Mouse (Mus musculus) heart, embryonic 15.5 days (tissue): ENCODE results near the gene Exosc8. TPM values are rescaled to one million over a fixed set of nuclear protein-coding genes. Genes with fewer than 3 reads are reported as not detected.

ENCODE experiments used
- ATAC-seq: fragments of 200-750 bp; cut with Nextera tagmentation; replicated peaks from 2 replicates; pipeline ENCODE4 v1.8.0; 2017; ENCODE audit warnings: low read depth, moderate TSS enrichment; ENCODE audit not compliant: insufficient number of reproducible peaks, insufficient read depth, low FRiP score
- H3K27ac ChIP-seq: fragments of 300-500 bp; sonication (generic); 2 replicates; pipeline ENCODE4 v1.5.1; 2015; ENCODE audit warnings: mild to moderate bottlenecking, inconsistent platforms
- H3K27me3 ChIP-seq: fragments of 300-500 bp; sonication (generic); 2 replicates; pipeline ENCODE4 v1.6.1; 2015; ENCODE audit warnings: inconsistent platforms
- H3K36me3 ChIP-seq: fragments of 300-500 bp; sonication (generic); 2 replicates; pipeline ENCODE4 v1.6.1; 2015; ENCODE audit warnings: mild to moderate bottlenecking, inconsistent platforms
- H3K4me1 ChIP-seq: fragments of 300-500 bp; sonication (generic); replicated peaks from 2 replicates; pipeline ENCODE4 v1.6.1; 2015; ENCODE audit warnings: inconsistent platforms
- H3K4me2 ChIP-seq: fragments of 300-500 bp; sonication (generic); 2 replicates; pipeline ENCODE4 v1.6.1; 2015; ENCODE audit warnings: inconsistent platforms, mild to moderate bottlenecking, moderate library complexity
- H3K4me3 ChIP-seq: fragments of 300-500 bp; sonication (generic); 2 replicates; pipeline ENCODE4 v1.5.1; 2015; ENCODE audit warnings: mild to moderate bottlenecking, inconsistent platforms
- H3K9ac ChIP-seq: fragments of 300-500 bp; sonication (generic); 2 replicates; pipeline ENCODE4 v1.6.1; 2015; ENCODE audit warnings: mild to moderate bottlenecking, inconsistent platforms
- H3K9me3 ChIP-seq: fragments of 300-500 bp; sonication (generic); replicated peaks from 2 replicates; pipeline ENCODE4 v1.6.1; 2016; ENCODE audit warnings: inconsistent platforms
- whole genome bisulfite sequencing: fragments of 180-500 bp; shearing (Covaris S2); methylation state at CpG from one replicate; pipeline ENCODE4 v1.1.7; 2015; ENCODE audit warnings: mixed read lengths; 5-methylcytosine and 5-hydroxymethylcytosine counted together
- polyA plus RNA-seq: library from polyadenylated mRNA; unstranded; fragments of >200 nt; fragmentation: Nextera tagmentation; extraction: Ambion mirVana; gene quantifications from 2 replicates; pipeline ENCODE4 v1.2.1, GENCODE M21; 2015

Exosc8 gene
- polyA plus RNA-seq, 1 experiment from 2014 or later, result 61.5 TPM

- ATAC-seq, result peak; percentile 95
- Histone ChIP-seq H3K36me3 (peaks cover 41% of the 10 kb centered on the region), H3K4me1 (peaks cover 20% of the 10 kb centered on the region), H3K4me2 (peak overlapping the region; percentile 95), H3K4me3 (peak overlapping the region; percentile 86), H3K9ac (peak overlapping the region; percentile 97), H3K9me3 (no peaks in the 10 kb centered on the region), H3K27me3 (no peaks in the 10 kb centered on the region), H3K27ac (peak overlapping the region; percentile 100)
- under 1% methylated on average over 84 of the region's 84 CpGs for WGBS
Measured at GRCm38 (mm10) chr3:54734411-54735246, 564 bp downstream of the Exosc8 start.

- 67% methylated on average over 4 of the region's 4 CpGs for WGBS
- H3K36me3 ChIP-seq, result peaks cover 54% of the 10 kb centered on the region
- no peak for ATAC-seq
- H3K9me3 ChIP-seq, result no peaks in the 10 kb centered on the region
- H3K4me1 ChIP-seq, result peaks cover 20% of the 10 kb centered on the region
- no peak overlapping the region for H3K4me3 ChIP-seq
- H3K4me2 ChIP-seq, result no peak overlapping the region
- H3K9ac ChIP-seq, result no peak overlapping the region
- H3K27me3 ChIP-seq, result no peaks in the 10 kb centered on the region
- no peak overlapping the region for H3K27ac ChIP-seq
Measured at GRCm38 (mm10) chr3:54732371-54732770, 2.8 kb downstream of the Exosc8 start.

- Histone ChIP-seq H3K9me3 (no peaks in the 10 kb centered on the region), H3K9ac (no peak overlapping the region), H3K4me2 (no peak overlapping the region), H3K4me1 (peaks cover 20% of the 10 kb centered on the region), H3K36me3 (peaks cover 61% of the 10 kb centered on the region), H3K4me3 (no peak overlapping the region), H3K27ac (no peak overlapping the region), H3K27me3 (no peaks in the 10 kb centered on the region)
- ATAC-seq, result no peak
- 81% methylated on average over 8 of the region's 8 CpGs for WGBS
Measured at GRCm38 (mm10) chr3:54731626-54732150, 3.5 kb downstream of the Exosc8 start.

DNA sequence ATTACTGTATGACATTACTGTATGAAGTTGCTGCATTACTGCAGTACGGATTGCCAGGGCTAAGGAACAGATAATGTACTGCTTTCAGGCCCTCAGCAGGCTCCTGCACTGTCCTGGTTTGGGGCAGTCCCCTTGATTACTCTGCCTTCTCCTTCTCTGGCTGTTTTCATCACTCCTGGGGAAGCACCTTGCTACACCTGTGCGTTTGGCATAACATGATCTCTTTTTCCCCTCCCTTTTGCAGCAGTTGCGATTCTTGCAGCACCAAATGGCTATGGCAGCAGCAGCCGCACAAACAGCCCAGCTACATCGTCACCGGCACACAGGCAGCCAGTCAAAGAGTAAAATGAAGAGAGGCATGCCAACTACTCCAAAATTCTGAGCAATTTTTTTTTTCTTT is 7.1 kb downstream of the Exosc8 start:
- peaks cover 69% of the 10 kb centered on the region for H3K36me3 ChIP-seq
- no peaks in the 10 kb centered on the region for H3K27me3 ChIP-seq
- no peak overlapping the region for H3K27ac ChIP-seq
- H3K9me3 ChIP-seq, result no peaks in the 10 kb centered on the region
- peaks cover 7% of the 10 kb centered on the region for H3K4me1 ChIP-seq
- no peak overlapping the region for H3K4me2 ChIP-seq
- 86% methylated on average over 6 of the region's 6 CpGs for WGBS
- H3K4me3 ChIP-seq, result no peak overlapping the region
- no peak for ATAC-seq
- no peak overlapping the region for H3K9ac ChIP-seq

DNA sequence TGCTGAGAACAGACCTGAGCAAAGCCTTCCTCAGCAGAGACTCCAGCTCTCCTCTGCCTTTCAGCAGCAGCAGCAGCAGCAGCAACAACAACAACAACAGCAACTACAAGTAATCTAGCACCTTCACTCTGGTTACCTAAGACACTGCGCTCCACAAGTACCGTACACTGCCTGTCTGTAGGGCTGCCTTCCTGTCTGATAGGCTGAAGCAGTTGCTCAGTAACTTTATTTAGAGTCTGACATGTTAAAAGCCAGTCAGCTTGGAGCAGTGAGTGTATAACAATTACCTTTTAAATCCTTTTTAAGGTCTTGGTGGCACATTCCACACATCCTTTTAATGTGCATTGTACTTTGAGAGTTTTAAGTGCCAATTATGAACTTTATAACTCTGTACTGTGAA is 7.6 kb downstream of the Exosc8 start:
- Histone ChIP-seq H3K36me3 (peaks cover 69% of the 10 kb centered on the region), H3K4me2 (no peak overlapping the region), H3K9me3 (no peaks in the 10 kb centered on the region), H3K27ac (no peak overlapping the region), H3K4me1 (peaks cover 2% of the 10 kb centered on the region; the same call in 1 of the 2 replicates), H3K27me3 (no peaks in the 10 kb centered on the region), H3K4me3 (no peak overlapping the region), H3K9ac (no peak overlapping the region)
- 89% methylated on average over 2 of the region's 2 CpGs for WGBS
- no peak for ATAC-seq

DNA sequence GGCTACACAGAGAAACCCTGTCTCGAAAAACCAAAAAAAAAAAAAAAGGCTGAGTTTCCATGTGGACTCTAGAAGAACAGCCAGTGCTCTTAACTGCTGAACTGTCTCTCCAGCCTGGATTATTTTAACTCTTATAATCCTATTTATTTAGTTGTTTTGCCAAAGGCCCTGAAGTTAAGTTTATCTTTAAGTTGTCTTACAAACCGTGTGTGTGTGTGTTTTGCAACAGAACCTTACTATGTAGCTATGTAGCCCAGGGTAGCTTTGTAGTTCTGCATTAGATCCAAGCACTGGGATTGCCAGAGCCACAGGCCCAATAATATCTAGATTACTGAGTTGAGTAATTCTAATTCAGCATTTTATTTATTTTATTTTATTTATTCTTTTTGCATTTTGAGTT is 9.8 kb downstream of the Exosc8 start:
- Histone ChIP-seq H3K9me3 (no peaks in the 10 kb centered on the region), H3K4me2 (no peak overlapping the region), H3K4me1 (no peaks in the 10 kb centered on the region), H3K27me3 (no peaks in the 10 kb centered on the region), H3K9ac (no peak overlapping the region), H3K27ac (no peak overlapping the region), H3K4me3 (no peak overlapping the region), H3K36me3 (peaks cover 69% of the 10 kb centered on the region)
- no peak for ATAC-seq
- 74% methylated on average over 2 of the region's 2 CpGs for WGBS

- H3K4me2 ChIP-seq, result no peak overlapping the region
- no peak overlapping the region for H3K27ac ChIP-seq
- no peak overlapping the region for H3K4me3 ChIP-seq
- H3K27me3 ChIP-seq, result no peaks in the 10 kb centered on the region
- no peaks in the 10 kb centered on the region for H3K9me3 ChIP-seq
- peaks cover 59% of the 10 kb centered on the region for H3K36me3 ChIP-seq
- WGBS, result 79% methylated on average over 10 of the region's 10 CpGs
- no peaks in the 10 kb centered on the region for H3K4me1 ChIP-seq
- ATAC-seq, result no peak
- H3K9ac ChIP-seq, result no peak overlapping the region
Measured at GRCm38 (mm10) chr3:54723741-54724500, 11.3 kb downstream of the Exosc8 start.

DNA sequence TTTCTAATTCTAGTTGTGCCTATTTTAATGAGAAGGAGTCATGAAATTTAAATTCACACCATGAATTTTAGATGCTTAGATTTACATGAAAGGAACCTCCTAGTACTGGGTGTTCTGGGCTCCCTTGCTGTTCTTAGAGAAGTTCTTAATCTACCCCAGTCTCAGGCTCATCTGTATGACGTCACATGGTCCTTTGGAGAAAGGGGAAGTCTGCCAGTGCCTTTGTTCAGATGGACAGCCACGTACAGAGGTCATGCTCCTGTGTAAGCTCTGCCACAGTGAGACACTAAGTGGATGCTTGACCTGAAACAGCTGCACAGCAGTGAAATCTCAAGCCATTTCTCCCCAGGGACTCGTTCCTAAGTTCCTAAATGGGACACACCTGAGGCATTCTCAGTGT is 16.2 kb downstream of the Exosc8 start:
- 71% methylated on average over 3 of the region's 3 CpGs for WGBS
- Histone ChIP-seq H3K4me1 (no peaks in the 10 kb centered on the region), H3K9ac (no peak overlapping the region), H3K4me2 (no peak overlapping the region), H3K27me3 (no peaks in the 10 kb centered on the region), H3K27ac (no peak overlapping the region), H3K36me3 (peaks cover 73% of the 10 kb centered on the region), H3K9me3 (no peaks in the 10 kb centered on the region), H3K4me3 (no peak overlapping the region)
- no peak for ATAC-seq

- Histone ChIP-seq H3K27ac (no peak overlapping the region), H3K9ac (no peak overlapping the region), H3K4me2 (no peak overlapping the region), H3K36me3 (peaks cover 66% of the 10 kb centered on the region), H3K4me3 (no peak overlapping the region), H3K4me1 (no peaks in the 10 kb centered on the region), H3K9me3 (no peaks in the 10 kb centered on the region), H3K27me3 (no peaks in the 10 kb centered on the region)
- 87% methylated on average over 6 of the region's 6 CpGs for WGBS
- no peak for ATAC-seq
Measured at GRCm38 (mm10) chr3:54717348-54717747, 17.8 kb downstream of the Exosc8 start.

DNA sequence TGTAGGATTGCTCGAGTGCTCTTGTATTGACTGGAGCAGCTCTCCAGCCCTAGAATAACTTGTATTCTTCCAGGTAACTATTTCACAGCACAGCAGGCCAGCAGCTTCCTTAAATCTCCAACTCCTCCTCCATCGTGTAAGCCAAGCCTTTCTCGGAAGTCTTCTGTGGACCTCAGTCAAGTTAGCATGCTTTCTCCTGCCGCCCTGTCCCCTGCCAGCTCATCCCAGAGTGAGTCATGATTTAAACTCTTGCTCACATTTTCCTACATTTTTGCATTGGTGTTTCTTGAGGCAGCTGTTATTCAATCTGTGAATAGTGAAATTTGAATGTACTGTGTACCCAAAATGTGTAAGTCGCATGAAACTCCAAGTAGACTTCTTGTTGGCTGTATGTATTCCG is 19.7 kb downstream of the Exosc8 start:
- H3K27ac ChIP-seq, result no peak overlapping the region
- H3K4me1 ChIP-seq, result no peaks in the 10 kb centered on the region
- no peak for ATAC-seq
- H3K36me3 ChIP-seq, result peaks cover 70% of the 10 kb centered on the region
- no peaks in the 10 kb centered on the region for H3K27me3 ChIP-seq
- no peak overlapping the region for H3K9ac ChIP-seq
- H3K9me3 ChIP-seq, result no peaks in the 10 kb centered on the region
- H3K4me3 ChIP-seq, result no peak overlapping the region
- 88% methylated on average over 6 of the region's 6 CpGs for WGBS
- no peak overlapping the region for H3K4me2 ChIP-seq

- no peaks in the 10 kb centered on the region for H3K27me3 ChIP-seq
- H3K9ac ChIP-seq, result no peak within 1 kb of the TSS
- H3K36me3 ChIP-seq, result peaks cover 79% of the 10 kb centered on the region
- WGBS, result 93% methylated on average over 6 of the region's 6 CpGs
- no peak within 1 kb of the TSS for H3K4me2 ChIP-seq
- H3K27ac ChIP-seq, result no peak within 1 kb of the TSS
- no peak for ATAC-seq
- no peaks in the 10 kb centered on the region for H3K4me1 ChIP-seq
- no peaks in the 10 kb centered on the region for H3K9me3 ChIP-seq
- H3K4me3 ChIP-seq, result no peak within 1 kb of the TSS
Measured at GRCm38 (mm10) chr3:54714253-54714652, 20.9 kb downstream of the Exosc8 start, which contains the start of gene Gm21958. TSS of gene Gm21958 (minus strand) at chr3:54714353.
